Mouse (Mus musculus) heart, embryonic 16.5 days (tissue): ENCODE data around the gene Sars2. TPM values are rescaled to one million over a fixed set of nuclear protein-coding genes. Genes with fewer than 3 reads are reported as not detected.

Experiments used
- ATAC-seq: fragments of 200-750 bp; cut with Nextera tagmentation; replicated peaks from 2 replicates; pipeline ENCODE4 v1.8.0; 2017; ENCODE audit warnings: moderate number of reproducible peaks; ENCODE audit not compliant: insufficient read depth, low FRiP score; ENCODE audit errors: extremely low read depth
- H3K27ac ChIP-seq: fragments of 300-500 bp; sonication (generic); 2 replicates; pipeline ENCODE4 v1.5.1; 2014; ENCODE audit warnings: mild to moderate bottlenecking, low read length, control low read depth, moderate library complexity
- H3K27me3 ChIP-seq: fragments of 300-500 bp; sonication (generic); 2 replicates; pipeline ENCODE4 v1.6.1; 2014; ENCODE audit warnings: low read length, mixed read lengths; ENCODE audit not compliant: control insufficient read depth, insufficient read depth
- H3K36me3 ChIP-seq: fragments of 300-500 bp; sonication (generic); 2 replicates; pipeline ENCODE4 v1.6.1; 2014; ENCODE audit not compliant: control insufficient read depth, insufficient read depth
- H3K4me1 ChIP-seq: fragments of 300-500 bp; sonication (generic); 2 replicates; pipeline ENCODE4 v1.6.1; 2014; ENCODE audit warnings: low read length, mixed read lengths; ENCODE audit not compliant: control insufficient read depth, insufficient read depth
- H3K4me2 ChIP-seq: fragments of 300-500 bp; sonication (generic); 2 replicates; pipeline ENCODE4 v1.6.1; 2014; ENCODE audit warnings: low read depth, mild to moderate bottlenecking, control low read depth, low read length
- H3K4me3 ChIP-seq: fragments of 300-500 bp; sonication (generic); 2 replicates; pipeline ENCODE4 v1.5.1; 2014; ENCODE audit warnings: mild to moderate bottlenecking, control low read depth, low read length
- H3K9ac ChIP-seq: fragments of 300-500 bp; sonication (generic); 2 replicates; pipeline ENCODE4 v1.6.1; 2014; ENCODE audit warnings: low read length, control low read depth
- H3K9me3 ChIP-seq: fragments of 300-500 bp; sonication (generic); replicated peaks from 2 replicates; pipeline ENCODE4 v1.6.1; 2016; ENCODE audit warnings: low read length; ENCODE audit not compliant: control insufficient read depth
- WGBS: fragments of 180-500 bp; shearing (Covaris S2); extraction: QIAGEN DNeasy Blood & Tissue Kit; methylation state at CpG from one replicate; pipeline ENCODE4 v1.1.7; 2014; 5-methylcytosine and 5-hydroxymethylcytosine counted together
- polyA plus RNA-seq: library from polyadenylated mRNA; unstranded; fragments of >200 nt; fragmentation: Nextera tagmentation; extraction: Ambion mirVana; gene quantifications from 2 replicates; pipeline ENCODE4 v1.2.1, GENCODE M21; 2015

The Sars2 gene
- polyA plus RNA-seq, 1 experiment from 2014 or later, result 20.8 TPM

DNA sequence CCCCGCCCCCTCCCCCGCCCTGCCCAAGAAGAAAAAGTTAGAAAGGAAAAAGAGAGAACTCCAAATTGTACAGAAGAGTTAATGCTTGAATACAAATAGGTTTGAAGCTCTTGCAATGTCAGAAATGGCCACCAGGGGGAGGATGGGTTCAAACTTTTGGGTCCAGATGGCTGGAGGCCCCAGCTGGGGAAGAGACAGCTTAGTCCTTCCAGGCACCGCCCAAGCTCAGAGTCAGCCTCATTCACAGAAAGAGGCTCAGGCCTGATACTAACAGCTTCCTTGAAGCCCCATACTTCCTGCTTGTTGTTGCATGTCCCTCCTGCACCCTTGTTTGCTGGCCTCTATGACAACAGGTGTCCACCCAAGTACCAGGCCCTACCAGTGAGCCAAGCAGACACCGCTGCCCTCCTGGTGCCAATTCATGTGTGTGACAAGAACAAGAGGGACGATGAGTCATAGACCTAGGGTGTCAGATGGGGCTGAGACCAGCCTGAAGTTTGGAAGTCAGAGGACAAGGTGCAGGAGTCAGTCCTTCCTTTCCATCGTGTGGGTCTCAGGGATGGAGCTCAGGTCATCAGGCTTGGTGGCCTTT lies 38.4 kb downstream of the Sars2 start:
- Histone ChIP-seq H3K4me3 (no peak overlapping the region), H3K4me2 (no peak overlapping the region), H3K9me3 (no peaks in the 10 kb centered on the region), H3K9ac (peak overlapping the region; percentile 55), H3K4me1 (peaks cover 7% of the 10 kb centered on the region), H3K27ac (peak overlapping the region; percentile 76), H3K27me3 (no peaks in the 10 kb centered on the region), H3K36me3 (peaks cover 3% of the 10 kb centered on the region; the same call in 1 of the 2 replicates)
- 44% methylated on average over 6 of the region's 6 CpGs for WGBS
- peak; percentile 69; the same call in 1 of the 2 replicates for ATAC-seq

DNA sequence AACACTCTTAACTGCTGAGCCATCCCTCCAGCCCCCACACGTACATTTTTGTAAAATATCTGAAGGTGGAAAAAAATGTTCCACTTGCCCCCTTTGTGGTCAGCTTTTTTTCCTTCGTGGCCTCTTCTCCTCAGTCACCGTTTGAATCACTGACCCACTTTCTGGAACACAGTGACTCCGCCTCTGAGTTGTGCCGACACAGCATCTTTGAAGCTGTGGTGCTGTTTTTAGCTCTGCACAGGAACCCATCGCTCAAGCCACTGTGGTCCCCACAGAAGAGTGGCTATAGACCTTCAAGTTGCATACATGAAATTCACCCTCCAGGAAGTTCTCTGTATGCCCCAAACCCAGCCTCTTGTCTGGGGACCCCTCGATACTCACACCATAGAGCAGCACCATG lies 39.1 kb downstream of the Sars2 start:
- ATAC-seq, result peak; percentile 34; the same call in 1 of the 2 replicates
- Histone ChIP-seq H3K27ac (peak overlapping the region; percentile 76), H3K9me3 (no peaks in the 10 kb centered on the region), H3K4me2 (no peak overlapping the region), H3K4me3 (no peak overlapping the region), H3K36me3 (peaks cover 5% of the 10 kb centered on the region; the same call in 1 of the 2 replicates), H3K4me1 (peaks cover 7% of the 10 kb centered on the region), H3K27me3 (no peaks in the 10 kb centered on the region), H3K9ac (peak overlapping the region; percentile 17; the same call in 1 of the 2 replicates)
- WGBS, result 53% methylated on average over 7 of the region's 7 CpGs

DNA sequence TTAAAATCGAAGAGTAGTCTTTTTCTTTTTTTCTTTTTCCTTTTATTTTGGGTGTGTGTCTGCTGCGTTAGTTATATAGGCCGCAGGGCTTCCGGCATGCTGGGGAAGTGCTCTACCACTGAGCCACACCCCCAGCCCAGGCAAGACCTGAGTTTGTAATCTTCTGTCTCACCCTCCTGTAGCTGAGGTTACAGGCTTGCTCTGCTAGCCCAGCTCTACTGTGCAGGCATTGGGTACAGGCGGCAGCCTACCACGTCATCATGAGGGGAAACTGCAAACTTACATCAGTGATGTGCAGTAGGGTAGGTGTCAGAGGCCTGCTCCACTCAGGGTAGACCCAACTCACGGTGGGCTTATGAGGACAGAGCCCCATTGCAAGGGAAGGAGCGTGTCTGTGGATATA lies 39.5 kb downstream of the Sars2 start:
- no peak overlapping the region for H3K4me2 ChIP-seq
- peak overlapping the region; percentile 76; the same call in 1 of the 2 replicates for H3K27ac ChIP-seq
- no peaks in the 10 kb centered on the region for H3K27me3 ChIP-seq
- H3K9me3 ChIP-seq, result no peaks in the 10 kb centered on the region
- WGBS, result 87% methylated on average over 8 of the region's 8 CpGs
- no peak overlapping the region for H3K9ac ChIP-seq
- H3K36me3 ChIP-seq, result peaks cover 5% of the 10 kb centered on the region; the same call in 1 of the 2 replicates
- ATAC-seq, result 0 out of 2 replicates have a peak, but pooled peaks have one; percentile 46
- H3K4me3 ChIP-seq, result no peak overlapping the region
- peaks cover 7% of the 10 kb centered on the region for H3K4me1 ChIP-seq

DNA sequence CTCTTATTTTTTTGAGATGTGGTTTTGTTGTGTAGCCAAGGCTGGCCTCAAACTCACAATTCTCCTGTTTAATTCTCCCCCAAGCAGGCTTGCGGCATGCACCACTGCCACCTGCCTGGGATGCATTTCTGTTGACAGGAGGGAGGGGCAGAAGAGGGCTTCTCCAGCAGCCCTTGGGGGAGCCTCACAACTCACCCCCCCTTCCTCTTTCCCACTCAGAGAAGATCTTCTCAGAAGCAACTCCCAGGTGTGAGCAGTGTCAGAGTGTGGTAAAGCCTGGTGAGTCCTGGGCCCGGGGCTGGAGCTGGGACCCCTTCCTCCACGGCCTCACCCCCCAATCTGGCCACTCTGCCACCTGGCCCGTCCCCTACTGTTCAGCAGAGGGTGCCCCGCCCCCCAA lies 43.4 kb downstream of the Sars2 start:
- H3K9me3 ChIP-seq, result no peaks in the 10 kb centered on the region
- WGBS, result 77% methylated on average over 5 of the region's 5 CpGs
- 0 out of 2 replicates have a peak, but pooled peaks cover 2% of the 10 kb centered on the region for H3K36me3 ChIP-seq
- no peaks in the 10 kb centered on the region for H3K27me3 ChIP-seq
- H3K9ac ChIP-seq, result no peak overlapping the region
- H3K4me1 ChIP-seq, result peaks cover 6% of the 10 kb centered on the region
- ATAC-seq, result no peak
- no peak overlapping the region for H3K4me2 ChIP-seq
- H3K4me3 ChIP-seq, result no peak overlapping the region
- H3K27ac ChIP-seq, result no peak overlapping the region

DNA sequence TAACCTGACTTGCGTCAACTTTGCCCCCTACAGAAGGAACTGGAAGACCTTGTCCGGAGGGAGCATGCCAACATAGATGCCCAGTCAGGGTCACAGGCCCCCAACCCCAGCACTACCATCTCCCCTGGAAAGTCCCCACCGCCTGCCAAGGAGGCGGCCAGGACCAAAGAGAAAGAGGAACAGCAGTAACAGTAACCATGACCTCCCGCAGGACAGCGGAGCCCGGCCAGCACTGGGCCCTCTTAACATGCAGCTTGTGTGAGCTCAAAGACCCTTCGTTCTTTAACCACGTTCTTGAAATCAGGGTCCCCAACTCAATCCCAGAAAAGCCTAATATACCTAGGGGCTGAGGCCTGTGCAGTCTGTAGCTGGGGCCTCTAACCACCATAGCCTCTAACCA lies 46.1 kb downstream of the Sars2 start:
- no peaks in the 10 kb centered on the region for H3K27me3 ChIP-seq
- H3K4me2 ChIP-seq, result no peak overlapping the region
- H3K36me3 ChIP-seq, result 0 out of 2 replicates have a peak, but pooled peaks cover 2% of the 10 kb centered on the region
- no peak overlapping the region for H3K9ac ChIP-seq
- H3K4me3 ChIP-seq, result no peak overlapping the region
- 90% methylated on average over 9 of the region's 9 CpGs for WGBS
- H3K9me3 ChIP-seq, result no peaks in the 10 kb centered on the region
- no peak for ATAC-seq
- no peaks in the 10 kb centered on the region for H3K4me1 ChIP-seq
- H3K27ac ChIP-seq, result no peak overlapping the region

DNA sequence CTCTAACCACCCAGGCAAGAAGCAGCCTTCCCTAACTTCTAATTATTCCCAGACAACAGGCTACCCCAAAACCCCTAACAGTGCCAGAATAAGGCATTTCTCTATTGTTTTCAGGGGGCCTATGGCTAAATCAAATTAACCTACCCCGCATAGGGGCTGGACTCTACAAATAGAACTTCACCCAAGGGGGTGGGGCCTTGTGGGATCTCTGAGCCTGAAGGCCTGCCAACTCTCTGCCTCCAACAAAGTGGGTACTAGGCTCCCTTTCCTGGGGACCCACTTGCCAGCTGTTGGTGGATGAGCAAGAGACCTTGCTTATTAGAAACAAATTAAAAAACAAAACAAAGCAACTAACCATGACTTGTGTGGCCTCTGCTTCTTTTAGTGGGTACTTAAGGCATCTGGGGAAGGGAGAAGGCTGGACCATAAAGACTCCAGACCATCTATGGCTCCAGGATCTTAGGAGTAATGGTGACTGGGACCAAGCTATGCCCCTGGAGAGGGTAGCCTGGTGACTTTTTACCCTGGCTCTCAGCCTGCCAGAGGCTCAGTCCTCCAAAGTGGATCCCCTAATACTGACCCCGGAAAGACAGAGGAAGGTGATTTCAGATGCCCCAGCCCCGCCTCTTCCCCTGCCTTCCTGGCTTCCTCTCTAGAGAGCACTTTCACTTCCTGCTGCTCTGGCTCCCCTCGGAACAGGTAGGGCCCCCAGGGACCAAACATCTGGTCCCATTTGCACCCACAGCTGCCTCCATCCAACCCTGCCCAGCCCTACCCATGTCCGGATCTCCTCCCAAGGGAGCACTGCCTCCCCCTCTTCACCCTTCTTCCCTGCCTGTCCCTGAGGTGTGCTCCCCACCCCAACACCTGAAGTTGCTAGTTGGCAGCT lies 46.8 kb downstream of the Sars2 start, which contains the start of gene Rinl:
Gene Rinl (plus strand): TSS at position 663 of the 889 bp plus-strand sequence.
- Histone ChIP-seq H3K9ac (peak within 1 kb of the TSS; percentile 54; the same call in 1 of the 2 replicates), H3K9me3 (no peaks in the 10 kb centered on the region), H3K4me3 (peak within 1 kb of the TSS; percentile 25; the same call in 1 of the 2 replicates), H3K4me2 (peak within 1 kb of the TSS; percentile 26), H3K27ac (peak within 1 kb of the TSS; percentile 41; the same call in 1 of the 2 replicates), H3K27me3 (no peaks in the 10 kb centered on the region), H3K4me1 (no peaks in the 10 kb centered on the region), H3K36me3 (0 out of 2 replicates have a peak, but pooled peaks cover 2% of the 10 kb centered on the region)
- ATAC-seq, result no peak
- 55% methylated on average over 5 of the region's 5 CpGs for WGBS

GRCm38 (mm10) chr7:28789235-28789634 lies 47.4 kb downstream of the Sars2 start:
- H3K4me1 ChIP-seq, result no peaks in the 10 kb centered on the region
- H3K4me2 ChIP-seq, result peak overlapping the region; percentile 26
- H3K4me3 ChIP-seq, result peak overlapping the region; percentile 25; the same call in 1 of the 2 replicates
- 72% methylated on average over 3 of the region's 3 CpGs for WGBS
- peak overlapping the region; percentile 54; the same call in 1 of the 2 replicates for H3K9ac ChIP-seq
- no peak for ATAC-seq
- no peaks in the 10 kb centered on the region for H3K9me3 ChIP-seq
- no peaks in the 10 kb centered on the region for H3K27me3 ChIP-seq
- 0 out of 2 replicates have a peak, but pooled peaks cover 2% of the 10 kb centered on the region for H3K36me3 ChIP-seq
- peak overlapping the region; percentile 41; the same call in 1 of the 2 replicates for H3K27ac ChIP-seq

DNA sequence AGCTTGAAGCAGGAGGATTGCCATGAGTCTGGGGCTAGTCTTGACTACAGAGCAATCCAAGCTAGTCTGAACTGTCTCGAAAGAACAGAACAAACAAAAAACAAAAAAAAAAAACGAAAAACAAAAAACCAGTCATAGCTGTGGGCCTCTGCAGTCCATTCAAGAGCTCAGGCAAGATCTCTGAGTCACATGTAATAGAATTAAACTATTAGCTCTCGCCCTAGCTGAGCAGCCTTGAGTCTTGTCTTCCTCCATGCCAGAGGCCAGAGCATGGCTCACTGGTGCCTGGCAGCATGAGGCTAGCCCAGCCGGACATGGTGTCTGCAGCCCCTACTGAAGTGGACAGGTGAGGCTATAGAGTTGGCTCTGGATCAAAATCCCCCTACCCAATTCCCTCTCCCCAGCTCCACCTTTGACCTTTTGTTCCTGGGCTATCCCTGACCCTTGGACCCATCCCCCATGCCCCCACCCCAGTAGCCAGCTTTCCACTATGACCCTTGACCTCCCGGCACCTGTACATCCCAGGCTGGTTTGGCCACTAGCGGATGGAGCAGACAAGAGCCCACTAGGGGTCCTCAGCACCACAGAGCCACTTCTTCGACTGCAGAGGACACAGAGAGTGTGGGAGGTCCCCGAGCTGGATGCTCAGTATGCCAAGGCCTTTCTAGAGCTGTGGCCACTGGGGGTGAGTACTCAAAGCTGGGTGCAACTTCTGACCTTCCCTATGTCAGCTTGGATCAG lies 48.4 kb downstream of the Sars2 start:
- WGBS, result 54% methylated on average over 8 of the region's 8 CpGs

More for the DNA sequence above, 48.4 kb downstream of the Sars2 start:
- ATAC-seq, result no peak
- Histone ChIP-seq H3K4me3 (no peak overlapping the region), H3K4me1 (no peaks in the 10 kb centered on the region), H3K9ac (no peak overlapping the region), H3K4me2 (no peak overlapping the region), H3K27ac (no peak overlapping the region), H3K36me3 (0 out of 2 replicates have a peak, but pooled peaks cover 2% of the 10 kb centered on the region), H3K9me3 (no peaks in the 10 kb centered on the region), H3K27me3 (no peaks in the 10 kb centered on the region)
